Mouse (Mus musculus): ENCODE measurements around the gene Fthl17e.
"Not testable (repeated sequence)": the region's sequence is repeated elsewhere in the genome, so short reads cannot be mapped to it uniquely, and the experiment has no call there.

DNA sequence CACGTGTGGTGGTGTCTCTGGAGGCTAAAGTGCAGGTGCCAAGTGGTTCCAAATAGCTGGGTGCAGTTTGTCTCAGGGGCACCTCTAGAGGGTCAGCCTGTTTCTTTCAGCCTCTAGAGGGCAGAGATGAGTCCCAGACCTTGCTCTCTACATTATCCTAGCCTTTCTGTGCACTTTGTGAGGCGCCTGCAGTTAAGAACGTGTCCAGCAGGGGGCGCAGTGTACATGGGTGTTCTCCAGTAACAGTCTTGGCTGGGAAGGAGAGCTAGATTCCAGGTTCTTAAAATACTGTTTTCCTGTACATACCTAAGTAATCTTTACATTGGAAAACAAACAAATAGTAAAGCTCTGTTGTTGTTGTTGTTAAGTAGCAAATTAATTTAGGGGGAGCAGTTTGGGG, 8.3 kb downstream of the Fthl17e start:
- 0 out of 2 replicates have a peak, but pooled peaks have one; percentile 16 for TF ChIP-seq CTCF (IDR thresholded peaks at IDR 0.05; ENCODE audit: low read depth)
- not testable (repeated sequence) for TF ChIP-seq EP300 (IDR thresholded peaks at IDR 0.05; ENCODE audit: low read depth)

Measured in liver, postnatal 0 days (tissue).